Mouse (Mus musculus): ENCODE results near the gene Mgst2.

The Mgst2 gene

DNA sequence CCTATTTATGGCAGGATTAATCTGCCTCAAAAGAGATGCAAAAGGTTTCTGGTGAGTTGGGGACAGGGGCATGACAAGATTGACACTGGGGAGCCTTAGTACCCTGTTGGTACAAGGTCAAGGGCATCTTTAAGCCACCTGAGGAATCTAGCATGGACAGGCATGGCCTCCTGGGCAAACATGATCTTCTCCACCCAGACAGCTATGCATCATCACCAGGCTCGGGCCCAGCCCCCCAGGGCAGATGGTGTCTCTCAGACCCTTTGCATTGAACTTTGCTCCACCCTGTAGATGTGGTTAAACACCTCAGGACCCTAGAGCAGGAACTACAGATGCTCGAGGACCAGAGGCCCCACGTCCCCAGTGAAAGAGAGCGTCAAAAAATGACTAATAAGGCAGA is at the start of gene Mgst2:
Gene Mgst2, plus strand, starts transcription at position 301 of the 400 bp plus-strand sequence.
- no peak for DNase-seq

- DNase-seq: peak; percentile 51
Measured at GRCm38 (mm10) chr3:51611972-51612371, 48.2 kb upstream of the Mgst2 start.

DNA sequence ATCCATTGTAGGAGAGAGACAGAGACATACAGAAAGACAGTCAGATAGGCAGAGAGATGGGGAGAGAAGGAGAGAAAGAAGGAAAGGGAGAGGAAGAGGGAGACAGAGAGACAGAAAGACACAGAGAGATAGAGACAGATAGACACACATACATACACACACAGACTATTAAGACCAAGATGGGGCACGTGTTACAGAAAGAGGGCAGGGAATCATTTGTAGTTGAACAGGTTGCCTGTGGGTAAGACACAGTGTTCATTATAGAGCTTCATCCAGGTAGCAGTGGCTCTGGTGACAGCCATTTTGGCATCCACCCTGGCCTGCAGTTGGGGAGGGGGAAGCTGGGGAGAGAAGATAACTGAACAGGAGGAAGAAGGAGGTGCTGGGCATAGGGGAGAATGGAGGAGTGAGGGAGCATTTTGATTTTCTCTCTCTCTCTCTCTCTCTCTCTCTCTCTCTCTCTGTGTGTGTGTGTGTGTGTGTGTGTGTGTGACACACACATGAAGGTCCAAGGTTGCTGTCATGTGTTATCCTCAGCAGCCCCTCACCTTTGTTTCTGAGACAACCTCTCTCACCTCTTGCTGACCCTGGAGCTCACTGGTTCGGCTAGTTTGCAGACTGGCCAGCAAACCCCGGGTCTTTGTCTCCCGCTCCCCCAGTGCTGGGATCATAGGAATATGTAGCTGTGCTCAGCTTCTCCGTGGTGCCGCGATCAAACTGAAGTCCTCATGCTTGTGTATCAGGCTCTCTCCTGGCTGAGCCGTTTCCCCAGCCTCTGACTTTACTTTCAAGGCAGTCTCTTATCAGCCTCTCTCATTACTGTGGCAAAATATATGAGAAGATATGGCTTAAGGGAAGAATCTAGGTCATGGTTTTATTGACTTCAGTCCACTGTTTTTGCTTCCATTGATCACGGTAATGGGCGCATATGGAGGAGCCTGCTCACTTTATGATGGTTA is 47.5 kb upstream of the Mgst2 start:
- no peak for DNase-seq

DNA sequence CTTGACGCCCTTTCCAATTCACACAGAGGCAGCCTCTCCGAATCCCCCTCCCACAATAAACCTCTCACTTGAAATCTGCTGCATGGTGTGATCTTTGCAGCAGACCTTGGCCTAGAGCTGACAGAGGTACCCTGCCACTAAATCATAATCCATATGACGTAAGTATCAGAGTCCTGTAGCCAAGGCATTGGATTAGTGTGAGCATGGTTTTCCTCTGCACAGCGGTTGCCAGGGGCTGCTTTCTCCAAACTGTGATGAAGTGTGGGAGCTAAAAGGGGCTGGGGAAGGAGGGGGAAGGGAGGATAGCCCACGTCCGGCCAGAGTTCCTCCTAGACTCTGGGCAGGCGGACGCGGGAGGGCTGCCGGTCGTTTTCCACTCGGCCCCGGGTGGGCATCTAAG is 45.9 kb upstream of the Mgst2 start:
- no peak for DNase-seq

- DNase-seq: no peak
Measured at GRCm38 (mm10) chr3:51623956-51624355, 36.2 kb upstream of the Mgst2 start.

GRCm38 (mm10) chr3:51627741-51628140 is 32.4 kb upstream of the Mgst2 start:
- DNase-seq: no peak

- DNase-seq: no peak
Measured at GRCm38 (mm10) chr3:51628977-51629376, 31.2 kb upstream of the Mgst2 start.

GRCm38 (mm10) chr3:51630746-51631145 is 29.4 kb upstream of the Mgst2 start:
- no peak for DNase-seq

- DNase-seq: no peak
Measured at GRCm38 (mm10) chr3:51631971-51632370, 28.2 kb upstream of the Mgst2 start.

DNA sequence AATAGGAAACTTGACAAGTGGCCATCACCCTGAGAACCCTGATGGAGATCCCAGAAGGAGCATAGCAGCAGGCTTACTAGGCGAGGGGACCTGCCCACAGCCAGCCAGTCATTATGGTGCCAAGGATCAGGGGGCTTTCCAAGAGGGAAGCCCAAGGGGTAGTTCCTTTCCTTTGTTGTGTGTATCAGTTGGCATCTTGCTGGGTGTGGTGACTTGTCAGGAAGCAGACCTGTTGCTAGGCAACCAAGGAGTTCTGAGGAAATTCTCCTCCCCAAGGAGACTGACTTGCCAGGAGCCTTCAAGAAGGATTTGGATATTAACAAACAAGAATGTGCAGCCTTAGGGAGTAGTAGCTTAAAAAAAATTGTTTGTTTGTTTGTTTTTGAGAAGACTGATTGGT is 25.7 kb upstream of the Mgst2 start:
- DNase-seq: no peak

DNA sequence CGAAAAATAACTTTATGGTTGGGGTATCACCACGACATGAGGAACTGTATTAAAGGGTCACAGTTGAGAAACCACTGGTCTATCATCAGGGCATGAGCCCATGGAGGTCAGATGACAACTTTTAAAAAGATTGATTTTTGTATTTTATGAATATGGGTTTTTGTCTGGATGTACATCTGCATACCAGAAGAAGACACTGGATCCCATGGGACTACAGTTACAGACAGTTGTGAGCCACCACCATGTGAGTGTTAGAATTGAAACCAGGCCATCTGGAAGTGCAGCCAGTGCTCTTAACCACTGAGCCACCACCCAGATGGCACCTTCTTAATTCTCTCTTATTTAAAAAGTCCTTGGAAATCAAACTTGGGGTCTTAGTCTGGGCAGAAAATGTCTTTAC is 24.2 kb upstream of the Mgst2 start:
- no peak for DNase-seq

DNA sequence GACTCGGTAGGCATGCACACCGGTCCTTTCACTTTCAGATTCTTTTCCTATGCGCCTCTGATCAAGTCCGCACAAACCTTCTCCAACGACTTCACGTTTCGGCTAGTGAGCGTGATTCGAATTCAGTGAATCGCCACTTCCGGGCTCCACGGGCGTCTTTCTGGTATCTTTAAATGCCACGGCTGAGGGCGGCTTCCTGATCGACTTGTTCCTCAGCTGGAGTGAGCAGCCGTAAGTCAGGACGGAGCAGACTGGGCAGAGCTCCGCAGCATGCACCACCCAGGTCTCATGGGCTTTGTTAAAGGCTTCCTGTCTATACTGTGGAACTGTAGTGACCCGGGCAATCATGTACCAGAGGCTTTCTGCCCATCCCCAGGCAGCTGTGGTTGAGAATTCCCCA is 23.5 kb upstream of the Mgst2 start:
- DNase-seq: peak; percentile 41

DNA sequence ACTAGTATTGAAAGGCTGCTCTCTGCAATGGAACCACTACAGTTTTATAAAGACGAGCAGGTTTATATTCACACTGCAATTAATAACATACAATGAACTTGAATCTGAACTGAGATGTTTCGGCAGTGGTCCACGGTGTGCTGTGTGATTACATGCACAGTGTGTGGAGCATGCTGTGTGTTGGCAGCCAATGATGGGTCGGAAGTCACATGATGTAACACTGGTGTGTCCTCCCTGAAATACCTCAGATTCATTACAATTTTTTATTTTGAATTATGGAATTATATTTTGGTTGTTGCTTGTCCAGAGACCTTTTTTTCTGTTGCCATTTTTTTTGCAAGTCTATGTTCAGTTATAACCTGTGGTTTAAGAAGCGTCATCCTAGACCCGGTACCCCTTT is 22.8 kb upstream of the Mgst2 start:
- no peak for DNase-seq

DNA sequence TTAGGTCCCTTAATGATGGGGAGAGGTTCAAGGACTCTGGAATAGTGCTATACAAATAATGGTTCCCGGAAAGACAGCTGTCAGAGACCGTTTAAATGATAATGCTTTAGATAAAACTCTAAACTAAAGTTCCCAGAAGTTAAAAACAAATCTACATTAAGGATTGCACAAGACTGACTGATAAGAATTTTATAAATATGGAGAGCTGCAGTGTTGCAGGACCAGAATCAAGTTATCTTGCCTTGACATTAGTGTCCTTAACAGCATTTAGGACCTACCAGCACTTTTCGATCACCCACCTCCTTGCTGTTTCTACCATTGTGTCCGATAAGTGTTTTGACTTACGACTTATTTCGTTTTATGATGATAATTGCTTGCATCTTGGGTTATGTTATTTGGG is 21.9 kb upstream of the Mgst2 start:
- no peak for DNase-seq

GRCm38 (mm10) chr3:51645484-51645883 is 14.7 kb upstream of the Mgst2 start:
- no peak for DNase-seq

DNA sequence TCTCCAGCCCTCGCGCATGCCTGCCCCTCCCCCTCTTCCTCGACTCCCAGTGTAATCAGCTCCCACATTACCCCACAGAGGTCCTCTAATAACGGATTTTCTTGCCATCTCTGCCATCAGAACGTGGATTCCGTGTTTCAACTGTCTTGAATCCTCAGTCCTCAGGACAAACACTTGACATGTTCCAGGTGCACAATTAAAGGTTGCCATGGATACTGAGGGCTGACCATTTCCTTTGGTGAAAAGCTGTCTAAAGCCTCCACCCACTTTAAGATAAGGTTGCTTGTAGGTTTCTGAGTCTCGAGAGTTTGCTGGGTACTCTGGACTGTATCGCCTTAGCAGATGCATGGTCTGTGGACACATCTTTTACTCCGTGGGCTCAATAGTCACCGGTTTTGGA is 13.9 kb upstream of the Mgst2 start:
- DNase-seq: no peak

- DNase-seq: no peak
Measured at GRCm38 (mm10) chr3:51647356-51647755, 12.8 kb upstream of the Mgst2 start.

DNA sequence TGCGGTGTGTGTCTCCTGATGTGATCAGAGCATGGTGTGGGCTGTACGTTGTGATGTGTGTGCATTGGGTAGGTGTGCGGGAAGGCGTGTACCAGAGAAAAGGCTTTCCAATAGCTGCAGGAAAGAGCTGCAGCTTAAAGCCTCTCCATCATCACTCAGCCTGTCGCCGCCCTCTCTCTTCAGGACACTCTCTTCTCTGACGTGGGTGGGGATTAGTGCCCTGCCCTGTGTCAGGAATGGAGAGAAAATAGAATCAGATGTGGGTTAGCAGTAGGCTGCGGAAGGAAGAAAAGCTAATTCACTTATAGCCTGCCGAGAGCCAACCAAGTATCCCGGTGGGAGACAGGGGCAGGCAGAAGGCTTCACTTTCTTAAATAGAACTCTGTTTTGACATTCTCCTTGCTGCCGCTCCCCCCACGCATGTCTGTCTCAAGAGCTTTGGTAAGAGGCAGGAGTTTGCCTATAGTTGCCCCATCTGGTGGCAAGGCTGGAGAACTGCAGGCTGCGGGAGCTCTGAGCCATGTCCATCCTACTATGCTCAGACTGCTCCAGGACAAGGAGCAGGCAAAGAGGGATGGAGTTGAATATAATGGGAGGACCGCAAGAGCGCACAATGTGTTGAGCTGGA is 12.0 kb upstream of the Mgst2 start:
- DNase-seq: peak; percentile 79

DNA sequence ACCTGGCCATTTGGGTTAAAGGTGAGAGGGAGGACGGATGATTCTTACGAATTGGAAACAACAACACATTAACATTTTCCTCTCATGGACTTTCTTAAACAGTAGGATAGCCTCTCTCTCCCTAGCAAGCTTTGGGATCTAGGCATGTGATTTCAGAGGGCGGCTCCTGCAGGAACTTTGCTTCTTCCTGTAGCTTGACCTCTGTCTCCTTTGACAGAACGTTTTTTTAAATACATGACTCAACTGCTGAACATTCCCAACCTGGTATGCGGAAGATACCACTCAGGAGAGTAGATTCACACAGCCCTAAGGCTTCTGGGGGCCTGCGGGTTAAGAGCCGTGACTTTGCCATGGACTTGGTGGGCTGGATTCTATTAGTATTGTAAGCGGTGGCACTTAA is 10.7 kb upstream of the Mgst2 start:
- no peak for DNase-seq

DNA sequence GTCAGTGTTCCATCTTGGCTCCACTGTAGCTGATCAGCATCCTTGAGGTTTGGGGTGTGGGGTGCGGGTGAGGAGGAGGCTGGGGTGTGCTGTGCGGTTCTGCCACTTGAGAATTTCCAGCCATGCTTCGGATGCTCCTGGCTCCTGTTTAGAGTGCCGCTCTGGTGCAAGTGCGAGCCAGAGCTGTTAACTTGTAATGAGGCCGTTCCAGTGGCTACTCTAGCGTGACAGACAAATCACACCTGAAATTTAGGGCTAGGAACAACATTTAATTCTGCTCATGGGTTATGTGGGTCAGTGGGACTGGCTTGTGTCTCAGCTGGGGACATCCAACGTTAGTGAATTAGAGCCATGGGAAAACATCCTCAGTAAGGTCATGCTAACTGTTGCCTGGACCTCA is 10.2 kb upstream of the Mgst2 start:
- DNase-seq: no peak

GRCm38 (mm10) chr3:51651149-51651548 is 9.0 kb upstream of the Mgst2 start:
- DNase-seq: no peak

- DNase-seq: peak; percentile 88
Measured at GRCm38 (mm10) chr3:51652292-51652691, 7.9 kb upstream of the Mgst2 start.

DNA sequence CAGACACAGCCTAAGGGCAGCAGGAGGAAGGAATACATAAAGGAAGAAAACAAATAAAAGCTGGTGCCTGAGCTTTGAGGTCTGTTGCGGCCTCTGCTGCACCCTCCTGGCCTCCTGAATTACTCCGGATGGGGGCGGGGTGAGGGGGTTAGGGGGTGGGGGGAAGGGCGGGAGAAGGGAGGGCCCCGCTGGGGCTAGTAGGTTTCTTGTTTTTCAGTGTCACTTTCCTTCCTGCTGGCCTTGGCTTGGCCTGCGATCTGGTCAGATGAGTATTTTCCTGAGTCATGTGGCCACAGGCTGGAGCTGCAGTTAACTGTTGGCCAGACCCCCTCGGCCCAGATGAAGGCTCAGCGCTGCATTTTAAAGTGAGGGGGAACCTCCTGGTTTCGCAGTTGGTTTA is 7.5 kb upstream of the Mgst2 start:
- peak; percentile 63 for DNase-seq

DNA sequence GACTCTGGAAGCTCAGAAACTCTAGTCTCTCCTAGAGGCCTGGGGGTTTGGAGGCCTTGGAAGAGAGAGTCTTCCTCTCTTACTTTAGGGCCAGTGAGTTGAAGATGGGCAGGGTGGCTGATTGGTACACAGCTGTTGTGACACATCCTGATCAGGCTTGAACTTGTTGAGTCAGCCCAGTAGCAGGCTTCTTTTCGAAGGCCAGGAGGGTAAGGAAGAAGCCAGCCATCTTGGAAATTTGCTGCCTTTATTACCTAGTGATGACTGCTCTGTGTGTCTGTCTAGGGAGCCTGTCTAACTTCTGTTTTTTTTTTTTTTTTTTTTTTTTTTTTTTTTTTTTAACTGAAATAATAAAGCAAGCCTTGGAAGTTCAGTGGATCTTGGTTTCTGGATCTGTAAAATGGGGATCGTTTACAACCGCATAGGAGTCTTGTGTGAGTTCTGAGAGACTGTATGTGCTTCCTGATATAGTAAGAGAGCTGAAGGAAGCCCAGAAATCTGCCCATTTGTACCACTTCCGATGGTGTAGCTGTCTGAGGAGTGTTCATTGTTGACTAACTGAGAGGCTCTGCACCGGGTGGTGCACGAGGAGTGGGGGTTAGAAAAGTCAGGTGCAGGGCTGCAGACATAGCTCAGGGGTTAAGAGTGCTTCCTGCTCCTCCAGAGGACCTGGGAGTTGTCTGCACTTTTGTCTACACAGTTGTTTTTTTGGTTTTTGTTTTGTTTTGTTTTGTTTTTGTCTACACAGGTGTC is 5.7 kb upstream of the Mgst2 start:
- peak; percentile 79 for DNase-seq

Data from thymus, postnatal 25 days (tissue).